Mouse (Mus musculus): ENCODE results near the gene Rnf8.

DNA sequence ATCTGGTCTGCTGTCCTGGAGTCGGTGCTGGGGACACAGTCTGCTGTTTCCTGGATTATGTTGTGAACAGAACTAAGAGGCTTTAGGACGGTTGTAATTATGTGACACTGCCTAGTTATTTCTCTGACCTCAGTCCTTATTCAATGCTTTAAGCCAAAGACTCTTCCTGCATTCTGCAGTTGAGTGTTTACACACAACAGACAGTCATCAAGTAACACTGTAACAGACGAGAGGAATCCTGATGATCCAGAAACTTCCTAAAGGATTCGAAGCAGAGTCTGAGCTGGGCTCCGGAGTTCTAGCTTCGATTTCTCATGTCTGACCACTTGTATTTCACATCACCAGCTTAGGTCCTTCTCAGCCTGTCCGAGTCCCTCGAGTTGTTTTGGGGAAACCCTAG lies 63.9 kb downstream of the Rnf8 start:
- TF ChIP-seq POLR2A (IDR thresholded peaks at IDR 0.05; ENCODE audit: borderline replicate concordance, control insufficient read depth, low read depth, low read length) (no peak), CTCF (IDR thresholded peaks at IDR 0.05; ENCODE audit: control insufficient read depth, insufficient read depth, low read length) (no peak)

Data from bone marrow, adult 2 months (tissue).